Mouse (Mus musculus) neutrophil, adult 5-6 weeks (primary cell): ENCODE measurements around the gene Dnaaf5. TPM values are rescaled to one million over a fixed set of nuclear protein-coding genes. Genes with fewer than 3 reads are reported as not detected.
A peak's percentile ranks its signal among the peaks of the same experiment; 100 is the strongest.

Source experiments
- ATAC-seq: fragments of 151-379, 151-347 bp; 2 replicates; pipeline ENCODE4 v1.8.0; 2017; ENCODE audit warnings: mild to moderate bottlenecking, moderate TSS enrichment; ENCODE audit not compliant: insufficient number of reproducible peaks, poor library complexity, low FRiP score, severe bottlenecking; ENCODE audit errors: extremely low read depth
- total RNA-seq: library from RNA; stranded (forward); fragments of 200-1000 nt; gene quantifications from 2 replicates; pipeline ENCODE4 v1.2.3, GENCODE M21; 2017

Gene Dnaaf5
- total RNA-seq, 1 experiment from 2014 or later = 7.2 TPM

- ATAC-seq = peak; percentile 87
Measured at GRCm38 (mm10) chr5:139178895-139179631, 29.0 kb downstream of the Dnaaf5 start.

- ATAC-seq = no peak
Measured at GRCm38 (mm10) chr5:139183131-139183530, 33.1 kb downstream of the Dnaaf5 start.

GRCm38 (mm10) chr5:139183601-139184000 lies 33.6 kb downstream of the Dnaaf5 start:
- ATAC-seq = no peak

GRCm38 (mm10) chr5:139184897-139185296 lies 34.9 kb downstream of the Dnaaf5 start:
- ATAC-seq = no peak

GRCm38 (mm10) chr5:139189726-139190125 lies 39.7 kb downstream of the Dnaaf5 start:
- ATAC-seq = no peak

GRCm38 (mm10) chr5:139190958-139191357 lies 40.9 kb downstream of the Dnaaf5 start:
- no peak for ATAC-seq

- ATAC-seq = no peak
Measured at GRCm38 (mm10) chr5:139198779-139199178, 48.8 kb downstream of the Dnaaf5 start.

GRCm38 (mm10) chr5:139199636-139199994 lies 49.6 kb downstream of the Dnaaf5 start:
- ATAC-seq = no peak

GRCm38 (mm10) chr5:139199995-139200769 lies 50.2 kb downstream of the Dnaaf5 start, which contains the start of gene Sun1:
Gene Sun1, plus strand, starts transcription at chr5:139200637.
- ATAC-seq = peak; percentile 91

GRCm38 (mm10) chr5:139200770-139201569 lies 50.9 kb downstream of the Dnaaf5 start:
- no peak for ATAC-seq

- ATAC-seq = no peak
Measured at GRCm38 (mm10) chr5:139202127-139202526, 52.1 kb downstream of the Dnaaf5 start.

GRCm38 (mm10) chr5:139203312-139203711 lies 53.3 kb downstream of the Dnaaf5 start:
- no peak for ATAC-seq

- ATAC-seq = no peak
Measured at GRCm38 (mm10) chr5:139206081-139206480, 56.1 kb downstream of the Dnaaf5 start.

GRCm38 (mm10) chr5:139206525-139206924 lies 56.5 kb downstream of the Dnaaf5 start:
- ATAC-seq = no peak; the same call in 1 of the 2 replicates

- ATAC-seq = no peak
Measured at GRCm38 (mm10) chr5:139208183-139208582, 58.2 kb downstream of the Dnaaf5 start.

GRCm38 (mm10) chr5:139208871-139209684 lies 59.1 kb downstream of the Dnaaf5 start:
- no peak for ATAC-seq

GRCm38 (mm10) chr5:139209685-139210026 lies 59.6 kb downstream of the Dnaaf5 start:
- ATAC-seq = no peak

GRCm38 (mm10) chr5:139211737-139212385 lies 61.8 kb downstream of the Dnaaf5 start:
- ATAC-seq = no peak
